Mouse (Mus musculus) liver, embryonic 14.5 days (tissue): ENCODE measurements around the gene Mfsd12. TPM values are rescaled to one million over a fixed set of nuclear protein-coding genes. Genes with fewer than 3 reads are reported as not detected.

Experiments
- ATAC-seq: fragments of 200-750 bp; cut with Nextera tagmentation; 2 replicates; pipeline ENCODE4 v1.8.0; 2017; ENCODE audit warnings: moderate number of reproducible peaks, mild to moderate bottlenecking, moderate library complexity; ENCODE audit not compliant: insufficient read depth
- DNase-seq, 3 experiments: peaks; one replicate each; pipeline ENCODE4 v3.0.0-alpha.2; 2012 to 2013; ENCODE audit warnings: low read depth in 3 of 3, low spot score in 3 of 3
- H3K27ac ChIP-seq: fragments of 300-500 bp; sonication (generic); 2 replicates; pipeline ENCODE4 v1.5.1; 2014; ENCODE audit warnings: moderate library complexity, mild to moderate bottlenecking, control low read depth, inconsistent platforms
- H3K27me3 ChIP-seq: fragments of 300-500 bp; sonication (generic); 2 replicates; pipeline ENCODE4 v1.6.1; 2014; ENCODE audit warnings: mild to moderate bottlenecking, low read length, moderate library complexity; ENCODE audit not compliant: control insufficient read depth, insufficient read depth
- H3K36me3 ChIP-seq: fragments of 300-500 bp; sonication (generic); replicated peaks from 2 replicates; pipeline ENCODE4 v1.6.1; 2014; ENCODE audit warnings: low read depth; ENCODE audit not compliant: control insufficient read depth, insufficient read depth
- H3K4me1 ChIP-seq, 2 experiments: fragments of 200-500 bp in 1 of 2; fragments of 300-500 bp in 1 of 2; sonication (generic) in 1 of 2; replicated peaks; 2 replicates each; pipeline ENCODE4 v1.6.1; 2012 to 2014; ENCODE audit warnings: antibody characterized with exemption in 1 of 2, inconsistent platforms in 1 of 2, low read length in 1 of 2; ENCODE audit not compliant: control insufficient read depth in 2 of 2, insufficient read depth in 2 of 2
- H3K4me2 ChIP-seq: fragments of 300-500 bp; sonication (generic); 2 replicates; pipeline ENCODE4 v1.6.1; 2014; ENCODE audit warnings: low read depth, mild to moderate bottlenecking, control low read depth, moderate library complexity
- H3K4me3 ChIP-seq, 2 experiments: fragments of 200-500 bp in 1 of 2; fragments of 300-500 bp in 1 of 2; sonication (generic) in 1 of 2; 2 replicates each; pipeline ENCODE4 v1.5.1; 2012 to 2014; ENCODE audit warnings: low read depth in 2 of 2, low read length in 2 of 2, mild to moderate bottlenecking in 2 of 2, control low read depth in 1 of 2, inconsistent platforms in 1 of 2, moderate library complexity in 1 of 2; ENCODE audit not compliant: insufficient read depth in 1 of 2
- H3K9ac ChIP-seq: fragments of 300-500 bp; sonication (generic); replicated peaks from 2 replicates; pipeline ENCODE4 v1.6.1; 2014; ENCODE audit warnings: mild to moderate bottlenecking, control low read depth, moderate library complexity
- H3K9me3 ChIP-seq: fragments of 300-500 bp; sonication (generic); 2 replicates; pipeline ENCODE4 v1.6.1; 2016; ENCODE audit warnings: low read length, mixed read lengths; ENCODE audit not compliant: control insufficient read depth
- CTCF ChIP-seq: IDR thresholded peaks from 2 replicates; pipeline ENCODE4 v1.5.1; 2016; ENCODE audit warnings: antibody characterized with exemption, low read depth, control low read depth
- EP300 ChIP-seq: IDR thresholded peaks from 2 replicates; pipeline ENCODE4 v1.6.1; 2016; ENCODE audit warnings: antibody characterized with exemption, low read depth
- WGBS: fragments of 180-500 bp; shearing (Covaris S2); extraction: QIAGEN DNeasy Blood & Tissue Kit; methylation state at CpG from one replicate; pipeline ENCODE4 v1.1.7; 2014; ENCODE audit not compliant: insufficient replicate concordance; 5-methylcytosine and 5-hydroxymethylcytosine counted together
- polyA plus RNA-seq, 2 experiments: library from polyadenylated mRNA; depleted of rRNA in 1 of 2; stranded (reverse) in 1 of 2; unstranded in 1 of 2; fragments of >200 nt; fragmentation: Nextera tagmentation in 1 of 2; extraction: Ambion mirVana in 1 of 2; gene quantifications; 2 replicates each; pipeline versions ENCODE4 v1.2.1 to v1.2.3; 2012 to 2014

Gene Mfsd12
- polyA plus RNA-seq, 2 experiments = 6.1 to 8.4 TPM

GRCm38 (mm10) chr10:81400371-81401204, 43.3 kb downstream of the Mfsd12 start:
- H3K4me3 ChIP-seq = no peak overlapping the region
- no peak for DNase-seq
- no peaks in the 10 kb centered on the region; the same call in 1 of the 2 replicates for H3K36me3 ChIP-seq
- H3K27me3 ChIP-seq = peaks cover 3% of the 10 kb centered on the region; the same call in 1 of the 2 replicates
- no peak overlapping the region for H3K27ac ChIP-seq
- 69% methylated on average over 22 of the region's 22 CpGs for WGBS
- H3K9me3 ChIP-seq = no peaks in the 10 kb centered on the region
- H3K4me1 ChIP-seq = peaks cover 7 to 12% of the 10 kb centered on the region in 2 experiments; a peak in 3 of 4 replicates
- no peak overlapping the region for H3K9ac ChIP-seq
- ATAC-seq = no peak
- no peak overlapping the region for H3K4me2 ChIP-seq
- TF ChIP-seq EP300 = no peak
- no peak for TF ChIP-seq CTCF

GRCm38 (mm10) chr10:81401205-81401520, 43.9 kb downstream of the Mfsd12 start:
- no peak for TF ChIP-seq CTCF
- no peak for TF ChIP-seq EP300
- WGBS = 46% methylated on average over 10 of the region's 10 CpGs
- no peak overlapping the region for H3K27ac ChIP-seq
- H3K4me1 ChIP-seq = peaks cover 7 to 12% of the 10 kb centered on the region in 2 experiments; a peak in 3 of 4 replicates
- H3K4me3 ChIP-seq = no peak overlapping the region
- peaks cover 4% of the 10 kb centered on the region for H3K27me3 ChIP-seq
- H3K36me3 ChIP-seq = no peaks in the 10 kb centered on the region; the same call in 1 of the 2 replicates
- no peak overlapping the region for H3K9ac ChIP-seq
- DNase-seq = no peak
- no peaks in the 10 kb centered on the region for H3K9me3 ChIP-seq
- peak; percentile 2; the same call in 1 of the 2 replicates for ATAC-seq
- H3K4me2 ChIP-seq = no peak overlapping the region

GRCm38 (mm10) chr10:81401521-81402226, 44.4 kb downstream of the Mfsd12 start:
- H3K27me3 ChIP-seq = peaks cover 10% of the 10 kb centered on the region
- peak overlapping the region; percentile 17; the same call in 1 of the 2 replicates for H3K4me2 ChIP-seq
- DNase-seq = peak; percentile 58 to 68 (median 63)
- no peak; the same call in 1 of the 2 replicates for TF ChIP-seq CTCF
- TF ChIP-seq EP300 = no peak
- no peak overlapping the region for H3K27ac ChIP-seq
- no peaks in the 10 kb centered on the region for H3K9me3 ChIP-seq
- H3K9ac ChIP-seq = no peak overlapping the region
- no peaks in the 10 kb centered on the region; the same call in 1 of the 2 replicates for H3K36me3 ChIP-seq
- peak; percentile 80 for ATAC-seq
- H3K4me1 ChIP-seq = peaks cover 7 to 12% of the 10 kb centered on the region in 2 experiments; a peak in 3 of 4 replicates
- H3K4me3 ChIP-seq = no peak overlapping the region
- 11% methylated on average over 18 of the region's 18 CpGs for WGBS

- Histone ChIP-seq H3K9me3 (no peaks in the 10 kb centered on the region), H3K4me2 (no peak overlapping the region), H3K36me3 (no peaks in the 10 kb centered on the region; the same call in 1 of the 2 replicates), H3K4me3 (no peak overlapping the region), H3K4me1 (peaks cover 7 to 12% of the 10 kb centered on the region in 2 experiments; a peak in 3 of 4 replicates), H3K27me3 (peaks cover 16% of the 10 kb centered on the region), H3K27ac (no peak overlapping the region), H3K9ac (no peak overlapping the region)
- ATAC-seq = no peak
- DNase-seq = no peak
- 36% methylated on average over 7 of the region's 7 CpGs for WGBS
- TF ChIP-seq CTCF (no peak), EP300 (no peak)
These were observed 45.0 kb downstream of the Mfsd12 start for GRCm38 (mm10) chr10:81402227-81402765.

- DNase-seq = no peak
- H3K36me3 ChIP-seq = no peaks in the 10 kb centered on the region; the same call in 1 of the 2 replicates
- no peak overlapping the region for H3K9ac ChIP-seq
- no peak overlapping the region for H3K4me2 ChIP-seq
- no peak for ATAC-seq
- no peak overlapping the region for H3K4me3 ChIP-seq
- no peak for TF ChIP-seq CTCF
- TF ChIP-seq EP300 = no peak
- no peak overlapping the region for H3K27ac ChIP-seq
- H3K27me3 ChIP-seq = peaks cover 28% of the 10 kb centered on the region
- H3K9me3 ChIP-seq = no peaks in the 10 kb centered on the region
- H3K4me1 ChIP-seq = peaks cover 7 to 19% of the 10 kb centered on the region in 2 experiments; a peak in 3 of 4 replicates
- WGBS = 73% methylated on average over 10 of the region's 10 CpGs
These were observed 46.2 kb downstream of the Mfsd12 start for GRCm38 (mm10) chr10:81403511-81403910.
